ENCODE assay signal across 10 mouse cellular contexts in genomic region chr12:8444975-8445853, GRCm38 (mm10). TPM values are rescaled to one million over a fixed set of nuclear protein-coding genes. Genes with fewer than 3 reads are reported as not detected.
A peak's percentile ranks its signal among the peaks of the same experiment; 100 is the strongest.
DNase-seq lines count a peak whose midpoint lies in the region; ATAC-seq and TF ChIP-seq lines count a peak whose summit lies in the region.
"Had no signal": no experiment of that assay in that cellular context is flagged by ENCODE, and none has a peak within 500 bp of the region (broad histone marks: within the 10 kb centered on the region; RNA-seq: fewer than 3 reads in every experiment).

No protein-coding gene starts in this region.

- TF ChIP-seq EP300 in lung, postnatal 0 days (IDR thresholded peaks at IDR 0.05): no peak

- H3K36me3 ChIP-seq in embryonic facial prominence, embryonic 14.5 days (ENCODE audit: control insufficient read depth, insufficient read depth, low read length): no peaks in the 10 kb centered on the region
- no peaks in the 10 kb centered on the region for H3K36me3 ChIP-seq in embryonic facial prominence, embryonic 10.5 days (replicated peaks)
- no peaks in the 10 kb centered on the region for H3K36me3 ChIP-seq in lung, postnatal 0 days (ENCODE audit: insufficient read depth, low read length)
- H3K36me3 ChIP-seq in midbrain, embryonic 11.5 days (ENCODE audit: control insufficient read depth, insufficient read depth, low read length): no peaks in the 10 kb centered on the region
- H3K36me3 ChIP-seq: limb, embryonic 13.5 days had no signal

- no peak overlapping the region for H3K9ac ChIP-seq in embryonic facial prominence, embryonic 14.5 days (ENCODE audit: low read depth, low read length)
- H3K9ac ChIP-seq in lung, postnatal 0 days (replicated peaks; ENCODE audit: low read depth): no peak overlapping the region
- no peak overlapping the region for H3K9ac ChIP-seq in midbrain, embryonic 11.5 days (ENCODE audit: low read length)
- H3K9ac ChIP-seq: limb, embryonic 13.5 days had no signal

- H3K27me3 ChIP-seq in embryonic facial prominence, embryonic 14.5 days (replicated peaks; ENCODE audit: control insufficient read depth, insufficient read depth, low read length): no peaks in the 10 kb centered on the region
- peaks cover 18% of the 10 kb centered on the region; the same call in 1 of the 2 replicates for H3K27me3 ChIP-seq in embryonic facial prominence, embryonic 10.5 days (replicated peaks; ENCODE audit: low read depth, poor library complexity, severe bottlenecking)
- H3K27me3 ChIP-seq in lung, postnatal 0 days (replicated peaks; ENCODE audit: insufficient read depth, low read length): no peaks in the 10 kb centered on the region
- no peaks in the 10 kb centered on the region for H3K27me3 ChIP-seq in midbrain, embryonic 11.5 days (ENCODE audit: control insufficient read depth, insufficient read depth, low read length)
- H3K27me3 ChIP-seq: limb, embryonic 13.5 days had no signal

- intact Hi-C loops in heart, postnatal 14 days (cut with DNase I): loop anchor here (1.0 to 5.0 kb wide), 3 partner anchors 52 to 118 kb away; no protein-coding TSS in a partner anchor

- 72% methylated on average over 13 of the region's 13 CpGs for WGBS in embryonic facial prominence, embryonic 14.5 days
- WGBS in embryonic facial prominence, embryonic 10.5 days: 80% methylated on average over 13 of the region's 13 CpGs
- WGBS in lung, postnatal 0 days: 68% methylated on average over 13 of the region's 13 CpGs
- 76% methylated on average over 13 of the region's 13 CpGs for WGBS in lung, adult 2 months
- WGBS in midbrain, embryonic 11.5 days: 77% methylated on average over 13 of the region's 13 CpGs

- no peak overlapping the region for H3K4me2 ChIP-seq in embryonic facial prominence, embryonic 14.5 days (ENCODE audit: low read depth, low read length)
- no peak overlapping the region for H3K4me2 ChIP-seq in lung, postnatal 0 days (replicated peaks; ENCODE audit: low read depth, low read length)
- H3K4me2 ChIP-seq in midbrain, embryonic 11.5 days: no peak overlapping the region
- H3K4me2 ChIP-seq: limb, embryonic 13.5 days had no signal

- H3K27ac ChIP-seq in embryonic facial prominence, embryonic 14.5 days (replicated peaks; ENCODE audit: low read depth, low read length): no peak overlapping the region
- no peak overlapping the region for H3K27ac ChIP-seq in embryonic facial prominence, embryonic 10.5 days (replicated peaks)
- peak overlapping the region; percentile 58 for H3K27ac ChIP-seq in lung, postnatal 0 days (ENCODE audit: low read length)
- no peak overlapping the region for H3K27ac ChIP-seq in midbrain, embryonic 11.5 days (ENCODE audit: low read depth, low read length)
- H3K27ac ChIP-seq: limb, embryonic 13.5 days had no signal

- peaks cover 11% of the 10 kb centered on the region; the same call in 1 of the 2 replicates for H3K4me1 ChIP-seq in embryonic facial prominence, embryonic 14.5 days (ENCODE audit: control insufficient read depth, insufficient read depth, low read length)
- peaks cover 38% of the 10 kb centered on the region for H3K4me1 ChIP-seq in embryonic facial prominence, embryonic 10.5 days
- peaks cover 8% of the 10 kb centered on the region for H3K4me1 ChIP-seq in lung, postnatal 0 days (ENCODE audit: insufficient read depth, low read depth, low read length)
- H3K4me1 ChIP-seq in lung, adult 2 months (ENCODE audit: control insufficient read depth, insufficient read depth, low read length): peaks cover 16% of the 10 kb centered on the region
- peaks cover 6% of the 10 kb centered on the region; the same call in 1 of the 2 replicates for H3K4me1 ChIP-seq in midbrain, embryonic 11.5 days (ENCODE audit: control insufficient read depth, insufficient read depth, low read length)

- H3K9me3 ChIP-seq in embryonic facial prominence, embryonic 14.5 days (ENCODE audit: control insufficient read depth, low read length): no peaks in the 10 kb centered on the region
- no peaks in the 10 kb centered on the region for H3K9me3 ChIP-seq in embryonic facial prominence, embryonic 10.5 days
- H3K9me3 ChIP-seq in lung, postnatal 0 days (ENCODE audit: low read length): no peaks in the 10 kb centered on the region
- H3K9me3 ChIP-seq in midbrain, embryonic 11.5 days (ENCODE audit: control insufficient read depth, low read length): no peaks in the 10 kb centered on the region
- H3K9me3 ChIP-seq: limb, embryonic 13.5 days had no signal

- no peak overlapping the region for H3K4me3 ChIP-seq in embryonic facial prominence, embryonic 14.5 days (ENCODE audit: low read depth, low read length)
- H3K4me3 ChIP-seq in embryonic facial prominence, embryonic 10.5 days: no peak overlapping the region
- H3K4me3 ChIP-seq in lung, postnatal 0 days (ENCODE audit: low read depth, low read length): no peak overlapping the region
- no peak overlapping the region for H3K4me3 ChIP-seq in lung, adult 2 months (replicated peaks; ENCODE audit: extremely low read depth, low read depth, low read length)
- no peak overlapping the region for H3K4me3 ChIP-seq in midbrain, embryonic 11.5 days (ENCODE audit: low read depth, low read length)
- H3K4me3 ChIP-seq: limb, embryonic 13.5 days had no signal

- no peak for TF ChIP-seq POLR2A in lung, adult 2 months (IDR thresholded peaks at IDR 0.05; ENCODE audit: borderline replicate concordance, extremely low read depth, low read depth, low read length)

- TF ChIP-seq CTCF in lung, postnatal 0 days (IDR thresholded peaks at IDR 0.05): peak; percentile 30
- no peak for TF ChIP-seq CTCF in lung, adult 2 months (IDR thresholded peaks at IDR 0.05; ENCODE audit: insufficient read depth, low read length)

- peak; percentile 50 for DNase-seq in embryonic facial prominence, embryonic 14.5 days (ENCODE audit: low spot score)
- DNase-seq in embryonic facial prominence, embryonic 10.5 days (ENCODE audit: low spot score): no peak
- peak; percentile 42 for DNase-seq in lung, postnatal 0 days (ENCODE audit: low spot score)
- DNase-seq in lung, adult 2 months: no peak
- peak; percentile 81 to 84 for DNase-seq in heart, postnatal 14 days
- no peak for DNase-seq in midbrain, embryonic 11.5 days (ENCODE audit: low spot score, missing footprints)
- DNase-seq in ovary, postnatal 36 days (ENCODE audit: low spot score): no peak
- DNase-seq in MN1 (ENCODE audit: low spot score): no peak

- peak; percentile 41; the same call in 1 of the 2 replicates for ATAC-seq in embryonic facial prominence, embryonic 14.5 days (ENCODE audit: low read depth)
- peak; percentile 48 for ATAC-seq in lung, postnatal 0 days
- no peak for ATAC-seq in midbrain, embryonic 11.5 days (ENCODE audit: low FRiP score)
- ATAC-seq: forebrain, embryonic 16.5 days had no signal

RNA-seq across cellular contexts. Expression of gene Rhob, which starts 54.6 kb away (rescaled TPM):
- polyA plus RNA-seq in embryonic facial prominence, embryonic 14.5 days (2014; fragmentation: Nextera tagmentation; extraction: Ambion mirVana): 72.8 and 76.8 TPM in 2 replicates
- 24.8 and 26.4 TPM in 2 replicates for polyA plus RNA-seq in embryonic facial prominence, embryonic 10.5 days (2016; fragmentation: Nextera tagmentation; extraction: Ambion mirVana)
- 77.6 and 77.9 TPM in 2 replicates for polyA plus RNA-seq in lung, postnatal 0 days (2015; fragmentation: Nextera tagmentation; extraction: Ambion mirVana)
- 324 and 526 TPM in 2 replicates for polyA plus RNA-seq in lung, adult 2 months (2012; rRNA removed)
- total RNA-seq in heart, postnatal 14 days (2021): 100 to 1,000 TPM; 220 to 235 TPM
- 58.4 and 59.8 TPM in 2 replicates for polyA plus RNA-seq in midbrain, embryonic 11.5 days (2014; fragmentation: Nextera tagmentation; extraction: Ambion mirVana)

Comparison
In these comparisons a context has a peak if more than half of its experiments do, and no peak if none do; other contexts are left out.
1. DNase-seq: peak in embryonic facial prominence, embryonic 14.5 days (single experiment), lung, postnatal 0 days (single experiment) and heart, postnatal 14 days (2 of 2); none in embryonic facial prominence, embryonic 10.5 days (single experiment), lung, adult 2 months (single experiment), midbrain, embryonic 11.5 days (single experiment), ovary, postnatal 36 days (single experiment) and MN1 (single experiment).